Mouse (Mus musculus) frontal cortex, adult 2 months (tissue): ENCODE data around the gene Itsn1. TPM values are rescaled to one million over a fixed set of nuclear protein-coding genes. Genes with fewer than 3 reads are reported as not detected.

Experiments used
- DNase-seq, 2 experiments: peaks; one replicate each; pipeline ENCODE4 v3.0.0; 2022; ENCODE audit warnings: low spot score in 1 of 2; ENCODE audit errors: extremely low spot score in 1 of 2
- polyA plus RNA-seq: library from polyadenylated mRNA; depleted of rRNA; stranded (reverse); fragments of >200 nt; gene quantifications from 2 replicates; pipeline ENCODE4 v1.2.3, GENCODE M21; 2012

The Itsn1 gene
- polyA plus RNA-seq, 1 experiment: 78.5 TPM

DNA sequence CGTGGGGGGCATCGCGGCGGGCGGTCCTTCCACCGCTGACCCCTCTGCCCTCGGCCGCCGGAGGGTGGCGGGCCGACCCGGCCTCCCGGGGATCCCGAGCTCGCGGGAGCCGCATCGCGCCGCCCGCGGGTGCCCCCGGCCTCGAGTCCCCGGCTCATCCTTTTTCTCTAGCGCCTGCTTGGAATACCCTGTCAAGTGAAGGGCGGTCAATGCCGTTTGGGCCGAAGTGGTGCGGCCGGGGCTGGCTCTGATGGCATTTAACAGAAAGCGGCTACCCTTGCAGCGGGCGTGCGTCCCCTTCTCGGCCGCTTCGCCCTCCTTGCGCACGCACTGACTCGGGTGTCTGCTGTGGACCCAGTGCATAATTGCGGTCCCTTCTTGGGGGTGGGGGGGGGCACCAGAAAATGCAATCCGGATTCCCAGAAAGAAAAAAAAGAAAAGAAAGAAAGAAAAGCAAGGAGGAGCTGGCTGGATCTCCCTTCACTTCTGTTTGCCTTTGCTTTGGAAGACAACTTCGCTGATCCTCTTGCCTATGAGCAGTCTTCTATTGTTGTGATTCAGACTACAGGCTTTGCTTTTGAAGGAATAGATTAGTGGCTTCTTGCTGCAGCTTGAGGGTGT lies 850 bp downstream of the Itsn1 start:
- DNase-seq: peak in 1 of 2 experiments; percentile 34

DNA sequence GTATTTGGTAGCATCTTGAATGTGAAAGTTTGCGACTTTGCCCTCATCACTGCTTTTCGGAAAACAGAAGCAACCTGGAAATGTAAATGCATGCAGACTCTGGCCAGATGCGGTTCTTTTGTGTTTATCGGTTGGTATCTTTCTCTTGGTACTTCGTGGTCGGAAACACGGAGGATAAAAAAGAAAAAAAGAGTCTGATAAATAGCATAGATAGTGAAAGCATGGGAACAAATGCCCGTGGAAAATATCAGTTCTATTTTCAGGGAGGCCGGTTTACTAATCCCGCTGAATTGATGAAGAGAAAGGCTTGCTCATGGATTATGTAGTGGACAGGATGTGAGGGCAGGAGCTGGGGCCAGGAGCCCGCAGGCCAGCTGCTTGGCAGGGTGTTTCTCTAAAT lies 1.4 kb downstream of the Itsn1 start:
- DNase-seq: no peak

DNA sequence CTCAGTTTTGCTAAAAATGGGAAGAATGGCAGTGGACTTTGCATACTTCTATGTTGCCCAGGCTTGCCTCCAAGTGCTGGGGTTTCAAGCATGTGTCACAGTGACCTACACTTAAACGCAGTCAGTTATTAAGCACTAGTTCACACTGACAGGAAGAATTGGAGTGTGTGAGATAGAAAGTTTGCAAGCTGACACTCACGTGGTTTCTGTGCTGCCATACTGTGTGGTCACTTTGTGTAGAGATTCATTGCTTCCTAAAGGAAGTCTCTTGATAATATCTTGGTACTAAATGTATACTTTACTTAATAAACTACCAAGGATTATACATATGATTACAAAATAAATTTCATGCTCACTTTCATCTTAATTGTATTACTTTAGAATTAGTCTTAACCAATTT lies 3.7 kb downstream of the Itsn1 start:
- DNase-seq: no peak

DNA sequence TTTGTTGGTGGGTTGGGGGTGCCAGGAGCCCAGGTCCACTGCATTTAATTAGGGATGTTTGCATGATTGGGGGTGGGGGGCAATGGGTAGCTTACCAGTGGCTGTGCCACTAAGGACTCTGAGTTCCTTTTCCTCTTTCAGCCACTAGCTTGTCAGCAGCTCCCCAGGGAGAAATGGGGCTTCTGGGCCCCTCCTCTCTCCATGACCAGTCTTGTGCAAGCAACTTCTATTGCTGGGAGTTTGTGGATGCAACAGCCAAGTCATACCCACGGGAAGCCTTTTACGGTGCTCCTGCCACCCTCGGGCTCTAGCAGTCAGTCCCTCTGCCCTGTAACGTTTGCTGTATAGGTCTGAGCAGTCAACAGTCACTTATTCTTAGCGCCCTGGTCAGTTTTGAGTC lies 5.7 kb downstream of the Itsn1 start:
- no peak for DNase-seq

DNA sequence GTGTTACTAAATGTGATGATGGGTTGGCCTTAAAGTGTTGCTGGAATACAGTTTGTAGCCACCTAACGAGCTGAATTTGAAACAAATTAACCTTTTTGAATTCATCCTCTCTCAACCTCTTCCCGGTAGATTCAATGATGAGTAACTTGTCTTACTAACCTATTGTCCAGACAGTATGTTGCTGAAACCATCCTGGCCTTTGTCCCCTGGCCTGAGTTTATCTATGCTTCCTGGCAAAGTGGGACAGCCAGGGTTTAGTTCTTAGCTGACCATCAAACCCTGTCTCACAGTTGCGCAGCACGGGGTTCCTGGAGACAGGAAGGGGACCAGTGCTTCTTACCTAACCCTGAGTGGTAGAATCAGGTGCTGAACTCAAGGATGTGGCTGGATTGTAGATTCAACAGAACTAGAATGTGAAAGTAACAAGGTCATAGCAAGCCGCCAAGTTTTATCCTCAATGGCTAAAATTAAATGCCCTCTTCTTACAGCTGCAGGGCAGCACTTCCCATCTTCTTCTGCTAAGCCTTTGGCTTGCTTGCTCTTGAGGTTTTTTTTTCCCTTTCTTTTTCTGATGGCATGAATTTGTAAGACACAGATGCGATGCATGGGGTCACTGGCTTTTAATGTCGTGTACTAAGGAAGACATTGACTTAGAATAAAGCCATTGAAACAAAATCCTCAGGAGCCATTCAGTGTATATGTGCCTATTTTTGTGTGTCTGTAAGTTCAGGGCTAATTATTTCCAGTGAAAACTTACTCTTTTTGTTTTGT lies 7.2 kb downstream of the Itsn1 start:
- DNase-seq: no peak

DNA sequence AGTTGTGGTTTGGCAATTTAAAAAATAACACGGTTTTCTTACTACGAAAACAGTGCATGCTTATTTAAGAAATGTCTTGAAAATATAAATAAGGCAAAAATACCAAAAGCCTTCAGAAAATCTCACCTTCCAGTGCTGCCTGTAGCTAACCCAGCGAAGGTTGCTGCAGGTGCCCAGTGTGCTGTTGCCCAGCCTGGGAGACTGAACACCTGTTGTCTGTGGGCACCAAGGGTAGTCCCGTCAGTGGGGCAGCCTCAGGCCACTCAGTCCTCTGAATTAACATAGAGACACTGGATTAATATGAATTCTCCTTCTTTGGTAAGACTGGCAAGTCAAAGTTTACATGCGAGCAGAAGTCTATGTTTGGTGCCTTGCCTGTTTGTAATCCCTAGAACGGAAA lies 9.4 kb downstream of the Itsn1 start:
- DNase-seq: no peak

DNA sequence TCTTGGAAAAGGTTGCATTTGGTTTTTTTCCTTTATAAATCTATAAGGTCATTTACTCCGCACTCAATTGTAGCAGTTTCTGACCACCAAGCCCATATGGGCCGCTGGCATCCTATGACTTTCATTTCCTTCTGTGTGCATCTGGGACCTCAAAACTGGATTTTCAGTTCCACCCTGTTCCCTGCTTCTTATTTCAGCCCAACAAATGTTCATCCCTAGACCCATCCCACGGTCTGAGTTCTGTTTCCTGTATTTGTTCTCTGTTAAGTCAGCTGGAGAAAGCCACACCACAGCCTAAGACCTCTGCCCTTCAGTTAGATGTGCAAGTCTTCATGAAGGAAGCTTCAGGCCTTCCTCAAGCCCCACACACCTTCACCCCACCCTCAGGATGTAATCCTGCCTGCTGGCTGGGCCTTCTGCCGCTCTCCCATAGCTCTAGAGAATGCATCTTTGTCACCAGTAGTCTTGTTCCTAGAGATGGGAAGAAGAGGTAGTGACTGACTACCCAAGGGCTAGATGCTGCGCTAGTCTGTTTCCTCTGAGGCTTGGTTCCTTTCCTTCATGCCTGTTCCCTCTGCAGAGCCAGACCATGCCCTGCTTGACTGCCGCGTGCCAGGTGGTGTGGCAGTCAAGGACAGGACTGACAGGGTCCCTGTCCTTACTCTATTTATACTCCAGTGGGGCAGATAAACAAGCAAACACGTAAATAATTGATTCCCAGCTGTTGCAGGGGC lies 11.3 kb downstream of the Itsn1 start:
- DNase-seq: no peak

DNA sequence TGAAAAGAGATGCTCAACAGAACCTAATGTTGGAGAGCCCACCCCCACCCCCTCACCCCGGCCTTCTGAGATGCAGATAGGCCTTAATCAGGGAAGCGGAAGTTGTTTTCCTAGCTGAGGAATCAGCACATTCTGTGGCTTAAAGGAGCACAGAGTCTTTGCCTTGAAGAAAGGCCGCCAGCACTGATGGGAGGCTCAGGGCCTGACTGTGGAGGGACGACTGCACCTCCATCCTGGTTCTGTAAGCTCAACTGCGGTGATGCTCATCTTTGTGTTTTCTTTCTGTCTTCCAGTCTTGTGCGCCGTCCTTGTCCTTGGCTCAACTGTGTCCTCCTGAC lies 11.8 kb downstream of the Itsn1 start:
- no peak for DNase-seq

DNA sequence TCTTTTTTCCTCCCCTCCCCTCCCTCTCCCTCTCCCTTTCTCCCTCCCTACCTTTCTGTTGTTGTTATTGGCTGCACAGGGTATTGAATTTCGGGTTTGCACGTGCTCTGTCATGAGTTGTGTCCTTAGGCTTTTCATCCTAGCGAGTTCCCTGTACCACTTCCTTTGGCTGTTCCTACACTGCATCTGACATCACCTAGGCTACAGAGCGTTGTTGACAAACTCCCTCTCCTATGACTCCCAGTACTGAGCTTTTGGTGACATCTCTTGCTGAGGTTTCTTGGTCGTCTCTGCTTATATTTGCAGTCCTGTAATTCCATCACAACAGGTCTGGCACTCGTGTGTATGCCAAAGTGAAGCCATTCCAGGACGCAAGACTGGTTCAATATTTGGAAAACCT lies 14.0 kb downstream of the Itsn1 start:
- no peak for DNase-seq

DNA sequence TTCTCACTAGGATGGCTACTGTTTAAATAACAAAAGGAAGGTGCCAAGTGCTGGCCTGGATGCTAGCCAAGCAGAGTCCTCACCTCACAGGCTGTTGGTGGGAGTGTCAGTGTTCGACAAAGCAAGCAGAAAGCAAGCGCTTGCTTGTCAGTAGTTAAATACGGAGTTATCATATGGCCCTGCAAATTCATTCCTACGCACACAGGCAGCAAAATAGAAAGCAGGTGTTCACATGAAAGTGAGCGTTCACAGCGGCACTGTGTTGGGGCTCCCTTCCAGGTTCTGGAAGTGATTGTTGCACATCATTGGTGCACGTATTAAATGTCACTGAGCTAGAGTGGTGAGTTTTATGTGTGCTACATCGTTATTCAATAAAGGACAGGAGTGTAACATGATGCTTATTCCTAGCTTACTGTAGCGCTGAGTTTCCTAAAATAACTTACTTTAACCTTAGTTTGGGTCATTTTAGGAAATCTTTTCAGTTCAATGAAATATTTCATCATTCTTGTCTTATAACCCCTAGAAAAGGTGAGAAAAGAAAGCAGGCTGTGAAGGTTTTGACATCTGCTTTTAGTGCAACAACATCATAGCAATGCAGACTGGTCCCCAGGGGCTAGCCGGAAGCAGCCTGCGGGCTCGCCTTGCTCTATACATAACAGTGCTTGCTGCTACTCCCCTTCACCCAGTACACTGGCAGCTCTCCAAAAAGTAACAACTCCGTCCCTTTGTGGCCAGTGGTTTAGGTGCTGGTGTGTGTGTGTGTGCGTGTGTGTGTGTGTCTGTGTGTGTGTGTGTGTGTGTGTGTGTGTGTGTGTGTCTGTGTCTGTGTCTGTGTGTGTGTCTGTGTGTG lies 17.2 kb downstream of the Itsn1 start:
- peak; percentile 16 to 67 for DNase-seq

DNA sequence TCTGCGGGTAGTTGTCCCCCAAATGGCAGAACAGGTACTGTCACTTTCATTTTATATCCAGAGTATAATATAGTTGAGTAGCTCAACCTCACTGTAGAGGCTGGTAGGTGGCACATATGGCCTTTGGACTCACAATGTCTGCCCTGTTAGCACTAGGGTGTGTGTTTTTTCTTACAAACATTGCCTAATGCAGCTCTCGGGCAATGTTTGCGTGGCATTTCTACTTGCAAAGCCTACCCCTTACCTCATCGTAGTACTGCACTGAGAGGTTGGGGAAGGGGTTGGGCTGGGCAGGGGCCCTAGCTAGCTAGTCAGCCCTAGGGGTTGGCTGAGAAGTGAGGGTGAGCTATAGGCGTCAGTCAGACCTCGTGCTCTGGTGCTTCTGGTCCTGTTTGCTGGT lies 18.5 kb downstream of the Itsn1 start:
- DNase-seq: no peak

DNA sequence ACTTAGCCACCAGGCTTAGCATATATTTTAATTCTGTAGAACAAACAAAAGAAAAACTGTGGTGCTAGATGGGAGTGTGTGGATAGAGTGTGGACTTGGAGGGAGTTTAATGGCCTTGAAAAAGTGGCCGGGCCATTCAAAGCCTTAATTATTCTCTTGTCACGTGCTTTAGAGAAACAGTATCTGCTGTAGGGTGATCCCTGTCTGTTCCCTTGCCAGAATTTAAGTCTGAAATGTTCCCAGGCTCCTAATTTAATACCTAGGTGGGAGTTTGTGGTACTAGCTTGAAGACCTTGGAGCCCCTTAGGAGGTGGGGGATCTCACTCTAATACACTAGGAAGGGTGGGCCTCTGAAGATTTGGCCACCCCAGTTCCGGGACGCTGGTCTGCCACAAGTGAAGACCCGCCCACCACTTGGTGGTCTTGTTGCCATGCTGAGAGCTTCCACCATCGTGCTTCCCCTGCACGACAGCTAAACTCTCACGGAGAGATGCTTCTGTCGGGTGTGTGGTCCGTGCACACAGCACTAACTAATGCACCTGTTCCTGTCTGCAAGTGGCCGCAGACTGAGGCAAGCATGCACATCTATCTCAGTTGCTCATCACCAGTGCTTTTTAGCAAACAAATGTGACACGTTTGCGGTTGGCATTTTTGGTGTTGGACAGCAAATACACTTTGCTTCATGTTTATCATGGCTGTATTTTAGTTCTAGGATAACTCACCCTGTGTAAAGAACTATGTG lies 22.7 kb downstream of the Itsn1 start:
- DNase-seq: no peak

DNA sequence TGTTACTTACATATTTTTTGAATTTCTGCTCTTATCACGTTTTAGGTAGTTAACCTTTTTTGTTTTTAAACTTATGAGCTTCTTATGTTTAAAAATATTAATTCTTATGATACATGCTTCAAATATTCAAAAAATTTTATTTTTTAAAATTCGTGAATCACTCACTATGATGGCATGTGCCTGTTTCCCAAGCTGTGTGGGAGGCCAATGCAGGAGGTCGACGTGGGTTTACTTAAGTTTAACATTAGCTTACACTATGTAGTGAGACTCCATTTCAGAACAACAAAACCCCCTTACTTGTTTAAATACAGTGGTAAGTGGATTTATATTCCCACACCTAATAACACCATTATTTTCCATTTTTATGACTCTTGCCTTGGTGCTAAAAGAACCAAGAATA lies 24.5 kb downstream of the Itsn1 start:
- DNase-seq: no peak

DNA sequence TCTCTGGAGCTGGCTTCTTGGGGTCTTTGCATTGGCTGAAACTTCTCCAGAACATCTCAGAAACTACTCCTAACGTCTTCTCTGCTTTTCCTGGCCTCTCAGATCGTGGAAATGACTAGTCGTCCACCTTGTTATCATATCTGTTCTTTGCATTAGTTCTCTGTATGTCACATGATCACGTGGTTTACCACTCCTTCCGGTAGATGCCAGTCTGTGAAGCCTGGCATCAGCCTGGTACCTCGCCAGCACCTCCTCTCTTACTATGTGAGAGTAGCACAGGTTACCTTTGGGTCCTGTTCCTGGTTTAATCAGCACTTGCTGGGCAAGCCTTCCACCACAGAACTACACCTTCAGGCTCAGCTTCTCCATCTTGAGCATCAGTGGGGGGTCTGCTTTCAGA lies 25.9 kb downstream of the Itsn1 start:
- no peak for DNase-seq

DNA sequence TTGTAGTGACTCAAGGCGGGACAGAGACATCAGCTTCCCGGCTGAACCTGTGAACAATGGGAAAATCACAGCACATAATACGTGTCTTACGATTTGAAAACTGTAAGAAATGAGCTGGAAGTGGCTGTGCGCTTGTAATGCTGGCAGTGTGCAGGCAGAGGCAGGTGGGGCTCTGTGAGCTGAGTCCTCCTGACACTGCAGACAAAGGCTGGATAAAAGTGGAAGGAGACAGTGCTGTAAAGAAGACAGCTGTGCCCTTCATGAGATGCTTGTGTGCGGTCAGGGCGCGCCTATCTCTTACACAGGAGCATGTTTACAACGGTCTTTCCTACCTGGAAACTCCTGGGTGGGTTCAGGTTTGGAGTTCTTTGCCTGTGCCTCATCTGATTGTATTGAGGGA lies 32.1 kb downstream of the Itsn1 start:
- DNase-seq: no peak

DNA sequence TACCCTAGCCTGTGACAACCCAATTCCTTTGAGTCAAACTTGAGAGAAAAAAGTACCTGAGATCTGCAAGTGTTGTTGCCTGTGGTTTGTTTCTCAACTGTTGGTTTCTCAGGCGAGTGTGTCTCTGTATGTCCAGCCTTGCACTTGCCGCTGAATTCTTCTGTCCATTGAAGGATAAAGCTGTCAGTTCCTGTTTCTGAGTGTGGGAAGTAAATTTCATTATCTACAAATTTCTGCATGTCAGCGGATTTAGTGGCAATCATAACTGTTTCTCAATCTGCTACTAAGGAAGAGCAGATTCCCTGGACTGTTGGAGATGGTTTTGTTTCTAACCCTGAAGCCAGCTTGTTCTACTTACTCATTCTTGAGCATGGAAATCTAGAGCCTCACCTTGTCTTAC lies 32.7 kb downstream of the Itsn1 start:
- no peak for DNase-seq

DNA sequence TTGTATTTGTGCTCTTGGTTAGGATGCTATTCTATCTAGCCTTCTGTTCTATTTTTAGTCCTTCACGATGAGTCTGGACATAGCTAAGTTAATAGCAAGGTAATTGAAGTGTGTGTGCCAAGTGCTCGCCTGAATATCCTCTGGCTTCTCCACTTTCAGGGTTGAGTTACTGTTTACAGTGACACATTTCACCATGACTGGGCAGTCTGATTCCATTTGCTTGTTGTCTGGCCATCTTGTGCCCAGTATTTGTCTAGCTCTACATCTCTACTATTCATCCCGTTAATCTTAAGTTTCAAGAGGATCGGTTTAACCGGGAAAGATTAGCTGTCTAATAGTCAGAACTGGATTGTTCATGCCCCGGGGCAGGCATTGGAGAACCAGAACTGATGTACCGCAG lies 33.4 kb downstream of the Itsn1 start:
- DNase-seq: no peak

DNA sequence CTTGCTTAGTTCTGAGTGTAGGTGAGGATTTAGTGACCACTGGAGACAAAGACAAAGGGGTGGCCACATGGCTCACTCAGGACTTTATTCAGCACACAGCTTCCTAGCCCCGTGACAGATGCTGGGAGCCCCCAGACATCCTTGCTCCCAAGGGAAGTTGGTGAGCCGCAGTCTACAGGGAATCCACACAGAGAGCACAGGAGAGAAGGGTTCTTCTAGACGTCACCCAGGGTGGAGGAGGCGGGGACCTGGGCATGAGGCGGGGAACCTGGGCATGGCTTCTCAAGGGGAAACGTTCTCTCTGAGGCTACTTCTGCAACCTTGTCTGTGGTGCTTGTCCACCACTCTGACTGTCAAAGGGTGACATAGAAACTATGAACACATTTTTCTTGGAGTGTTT lies 34.9 kb downstream of the Itsn1 start:
- no peak for DNase-seq

DNA sequence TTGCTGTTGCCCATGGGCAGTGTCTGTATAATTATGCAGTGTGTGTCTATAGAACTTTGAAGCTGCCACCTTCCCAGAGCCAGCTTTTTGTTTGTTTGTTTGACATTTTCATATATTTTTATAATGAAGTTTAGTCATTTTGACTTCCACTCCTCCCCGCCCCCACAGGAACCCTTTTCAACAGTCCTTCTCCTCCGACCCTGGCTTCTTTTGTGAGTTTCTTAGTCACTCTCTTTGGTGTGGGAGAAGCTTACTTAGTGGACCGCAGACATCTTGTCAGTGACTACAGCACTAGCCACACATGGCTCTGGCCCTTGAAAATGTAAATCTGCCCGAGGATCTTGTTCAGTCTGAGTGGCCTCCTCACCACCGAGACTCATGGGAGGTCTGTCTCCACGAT lies 35.3 kb downstream of the Itsn1 start:
- DNase-seq: no peak

DNA sequence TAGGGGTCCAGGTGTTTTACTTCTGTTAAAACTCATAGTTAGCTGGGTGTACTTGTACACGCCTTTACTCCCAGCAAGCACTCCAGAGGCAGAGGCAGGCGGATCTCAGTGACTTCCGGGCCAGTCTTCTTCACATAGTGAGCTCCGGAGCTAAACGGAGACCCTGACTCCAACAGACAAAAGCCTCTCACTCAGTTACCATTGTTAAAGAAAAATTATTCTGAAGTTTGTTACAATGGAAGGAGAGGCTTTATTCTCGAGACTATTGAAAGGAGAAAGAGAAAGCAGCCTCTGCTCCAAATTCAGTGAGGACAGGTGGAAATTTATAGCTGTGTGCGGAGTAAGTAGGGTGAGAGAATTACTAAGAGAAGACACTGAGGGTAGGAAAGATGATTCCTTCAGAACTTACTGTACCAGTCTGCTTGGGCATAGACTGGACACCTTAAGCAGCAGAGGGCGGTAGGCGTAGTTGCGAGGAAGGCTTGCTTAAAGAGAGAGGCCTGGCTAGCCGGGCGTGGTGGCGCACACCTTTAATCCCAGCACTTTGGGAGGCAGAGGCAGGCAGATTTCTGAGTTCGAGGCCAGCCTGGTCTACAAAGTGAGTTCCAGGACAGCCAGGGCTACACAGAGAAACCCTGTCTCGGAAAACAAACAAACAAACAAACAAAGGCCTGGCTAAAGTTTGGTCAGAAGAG lies 36.2 kb downstream of the Itsn1 start:
- no peak for DNase-seq
